Mouse (Mus musculus): Measurements from ENCODE around the gene Ngb.
A peak's percentile ranks its signal among the peaks of the same experiment; 100 is the strongest.

Ngb gene

GRCm38 (mm10) chr12:87102165-87102631, at the start of gene Ngb:
TSS of gene Ngb (minus strand) at chr12:87102539.
- DNase-seq, result no peak

GRCm38 (mm10) chr12:87149471-87149870, 47.1 kb upstream of the Ngb start:
- no peak for DNase-seq

GRCm38 (mm10) chr12:87148136-87148535, 45.8 kb upstream of the Ngb start:
- DNase-seq, result no peak

- peak; percentile 83 to 91 for DNase-seq
Measured at GRCm38 (mm10) chr12:87147395-87148089, 45.2 kb upstream of the Ngb start, which contains the start of gene Pomt2. TSS of gene Pomt2 (minus strand) at chr12:87147968.

GRCm38 (mm10) chr12:87146966-87147365, 44.6 kb upstream of the Ngb start, which contains the start of gene Gstz1:
TSS of gene Gstz1 (plus strand) at chr12:87147165.
- DNase-seq, result peak; percentile 89 to 92

GRCm38 (mm10) chr12:87142156-87142555, 39.8 kb upstream of the Ngb start:
- no peak for DNase-seq

- DNase-seq, result no peak
Measured at GRCm38 (mm10) chr12:87138768-87139167, 36.4 kb upstream of the Ngb start.

GRCm38 (mm10) chr12:87138342-87138701, 36.0 kb upstream of the Ngb start:
- DNase-seq, result no peak

GRCm38 (mm10) chr12:87137439-87138341, 35.4 kb upstream of the Ngb start:
- DNase-seq, result no peak

GRCm38 (mm10) chr12:87132784-87133183, 30.4 kb upstream of the Ngb start:
- no peak for DNase-seq

GRCm38 (mm10) chr12:87132210-87132609, 29.9 kb upstream of the Ngb start:
- DNase-seq, result no peak

GRCm38 (mm10) chr12:87131619-87132018, 29.3 kb upstream of the Ngb start:
- peak; percentile 25 to 33 for DNase-seq

GRCm38 (mm10) chr12:87131181-87131580, 28.8 kb upstream of the Ngb start:
- no peak for DNase-seq

- DNase-seq, result no peak
Measured at GRCm38 (mm10) chr12:87130224-87130623, 27.9 kb upstream of the Ngb start.

- no peak for DNase-seq
Measured at GRCm38 (mm10) chr12:87127256-87127655, 24.9 kb upstream of the Ngb start.

GRCm38 (mm10) chr12:87121918-87122589, 19.7 kb upstream of the Ngb start:
- DNase-seq, result no peak

GRCm38 (mm10) chr12:87107357-87107977, 5.1 kb upstream of the Ngb start:
- DNase-seq, result no peak

- DNase-seq, result no peak
Measured at GRCm38 (mm10) chr12:87104796-87105195, 2.5 kb upstream of the Ngb start.

- DNase-seq, result no peak
Measured at GRCm38 (mm10) chr12:87103471-87103870, 1.1 kb upstream of the Ngb start.

- no peak for DNase-seq
Measured at GRCm38 (mm10) chr12:87100331-87100730, 2.0 kb downstream of the Ngb start.

- no peak for DNase-seq
Measured at GRCm38 (mm10) chr12:87093671-87094070, 8.7 kb downstream of the Ngb start.

GRCm38 (mm10) chr12:87093249-87093648, 9.1 kb downstream of the Ngb start:
- no peak for DNase-seq

- DNase-seq, result no peak
Measured at GRCm38 (mm10) chr12:87091916-87092315, 10.4 kb downstream of the Ngb start.

Data from thymus, postnatal 36 days (tissue).